Mouse (Mus musculus): ENCODE data around the gene Hspa5.

Hspa5 gene

DNA sequence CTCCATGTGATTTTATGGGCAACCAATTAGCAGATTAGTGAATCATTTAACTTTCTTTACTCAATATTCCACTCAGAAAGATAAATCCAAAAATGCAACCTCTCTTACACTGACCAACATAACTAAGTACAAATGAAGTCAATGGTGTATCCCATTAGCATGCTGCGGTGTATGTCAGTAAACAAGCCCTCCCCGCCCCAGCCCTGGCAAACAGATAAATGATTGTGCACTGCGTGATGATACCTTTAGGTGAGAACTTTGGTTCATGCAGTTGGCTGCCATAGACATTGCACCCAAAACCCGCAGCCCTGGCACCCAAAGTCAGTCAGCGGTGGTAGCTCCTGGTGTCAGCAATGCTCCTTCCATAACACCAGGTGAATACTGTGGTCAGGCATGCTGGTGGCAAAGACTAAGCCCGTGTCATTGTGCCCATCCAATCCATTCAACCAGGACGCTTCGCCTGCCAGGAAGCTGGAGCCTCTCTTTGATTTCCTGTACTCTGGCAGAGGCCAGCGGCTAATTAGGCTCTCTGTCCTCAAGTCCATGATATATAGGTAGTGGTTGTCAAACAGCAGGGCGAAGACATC lies 33.7 kb downstream of the Hspa5 start:
- DNase-seq (ENCODE audit: low read depth, low spot score) = no peak

DNA sequence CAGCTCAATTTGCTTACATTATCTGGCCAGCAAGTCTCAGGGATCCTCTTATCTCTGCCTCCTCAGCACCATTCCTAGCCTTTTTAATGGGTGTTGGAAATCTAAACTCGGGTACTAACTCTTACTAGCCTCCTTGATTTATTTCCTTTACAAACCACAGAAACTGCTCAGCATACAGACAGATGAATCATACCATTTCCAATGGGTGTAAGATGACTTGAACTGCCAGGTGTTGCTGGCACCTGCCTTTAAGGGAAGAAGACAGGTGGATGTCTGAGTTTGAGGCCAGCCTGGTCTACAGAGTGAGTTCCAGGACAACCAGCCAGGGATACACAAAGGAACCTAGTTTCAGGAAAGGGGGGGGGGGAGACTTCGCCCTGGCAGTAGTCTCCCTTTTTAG lies 36.3 kb downstream of the Hspa5 start:
- no peak for DNase-seq (ENCODE audit: low read depth, low spot score)

DNA sequence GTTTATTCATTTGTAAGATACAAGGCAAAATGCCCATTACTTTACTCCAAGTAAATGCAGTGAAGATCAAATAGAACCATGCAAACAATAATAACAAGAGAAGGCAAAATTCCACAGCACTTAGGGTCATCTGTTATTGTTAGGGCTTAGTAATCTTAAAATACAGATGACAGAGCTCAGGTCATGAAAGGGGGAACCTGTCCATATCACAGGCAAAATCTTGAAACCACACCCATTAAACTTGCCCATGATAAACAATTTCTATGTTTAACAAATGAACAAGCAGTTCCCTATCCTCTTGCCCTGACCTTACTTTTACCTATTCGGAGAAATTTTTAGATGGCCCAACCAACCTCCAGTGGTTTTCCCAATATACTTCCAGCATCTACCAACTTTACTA lies 37.8 kb downstream of the Hspa5 start:
- DNase-seq (ENCODE audit: low read depth, low spot score) = no peak

DNA sequence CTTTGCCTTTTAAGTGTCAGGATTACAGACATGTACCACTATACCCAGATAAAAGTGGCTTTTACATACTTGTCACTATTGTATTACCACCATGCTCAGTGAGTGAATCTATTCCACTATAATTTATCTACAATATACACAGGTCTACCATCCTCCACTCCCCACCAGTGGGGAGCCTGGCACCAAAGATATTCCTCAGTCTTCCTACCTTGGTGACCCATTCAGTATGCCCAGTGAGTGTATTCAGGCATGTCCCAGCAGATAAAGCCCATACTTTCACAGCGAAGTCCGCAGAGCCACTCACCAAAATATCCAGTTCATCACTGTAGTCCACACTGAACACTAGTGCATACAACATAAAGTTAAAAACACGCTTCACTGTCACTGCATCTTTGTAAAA lies 39.0 kb downstream of the Hspa5 start:
- DNase-seq (ENCODE audit: low read depth, low spot score) = no peak

DNA sequence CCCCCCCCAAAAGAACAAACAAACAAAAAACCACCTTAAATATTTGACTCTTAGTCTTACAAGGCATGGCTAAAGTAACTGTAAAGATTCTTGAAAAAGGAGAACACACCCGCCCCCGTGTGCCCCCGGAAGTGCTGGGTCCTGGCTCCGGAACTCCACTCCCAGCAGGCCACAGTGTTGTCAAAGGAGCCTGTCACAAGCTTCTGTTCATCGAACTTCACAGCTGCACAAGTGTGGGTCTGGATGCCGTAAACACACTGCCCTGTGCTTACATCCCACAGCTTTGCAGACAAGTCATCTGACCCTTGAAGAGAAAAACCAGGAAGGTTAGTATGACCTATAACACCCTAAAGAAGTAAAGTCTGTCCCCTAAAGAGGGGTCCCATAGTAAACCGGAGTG lies 40.9 kb downstream of the Hspa5 start:
- no peak for DNase-seq (ENCODE audit: low read depth, low spot score)

DNA sequence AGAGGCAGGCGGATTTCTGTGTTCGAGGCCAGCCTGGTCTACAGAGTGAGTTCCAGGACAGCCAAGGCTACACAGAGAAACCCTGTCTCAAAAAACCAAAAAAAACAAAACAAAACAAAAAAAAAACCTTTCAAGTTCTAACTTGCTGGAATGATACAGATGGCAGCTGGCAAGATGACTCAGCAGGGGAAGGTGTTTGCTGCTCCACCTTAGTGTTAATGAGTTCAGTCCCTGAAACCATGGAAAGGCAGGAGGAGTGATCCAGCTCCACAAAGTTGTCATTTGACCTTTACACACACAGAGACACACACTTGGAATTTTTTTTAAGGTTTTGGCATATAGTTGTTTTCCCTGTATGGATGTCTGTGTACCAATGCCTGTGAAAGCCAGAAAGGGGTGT lies 44.1 kb downstream of the Hspa5 start:
- DNase-seq (ENCODE audit: low read depth, low spot score) = peak; percentile 29

DNA sequence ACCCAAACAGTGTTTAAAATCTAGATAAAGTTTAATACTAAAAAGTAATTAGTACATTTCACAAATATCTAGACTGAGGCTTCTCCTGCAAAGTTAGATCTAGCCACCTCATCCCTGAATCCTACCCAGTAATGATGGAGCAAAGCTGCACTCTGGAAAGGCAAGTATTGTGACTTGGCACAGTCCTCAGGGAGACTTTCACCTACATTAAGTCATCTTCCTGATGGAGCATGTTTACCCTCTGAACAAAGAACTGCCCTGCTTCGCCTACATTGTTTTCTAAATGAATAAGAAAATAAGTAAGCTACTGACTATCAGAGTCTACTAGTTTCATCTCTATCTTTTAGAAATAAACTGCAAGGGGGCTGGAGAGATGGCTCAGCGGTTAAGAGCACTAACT lies 46.7 kb downstream of the Hspa5 start:
- no peak for DNase-seq (ENCODE audit: low read depth, low spot score)

DNA sequence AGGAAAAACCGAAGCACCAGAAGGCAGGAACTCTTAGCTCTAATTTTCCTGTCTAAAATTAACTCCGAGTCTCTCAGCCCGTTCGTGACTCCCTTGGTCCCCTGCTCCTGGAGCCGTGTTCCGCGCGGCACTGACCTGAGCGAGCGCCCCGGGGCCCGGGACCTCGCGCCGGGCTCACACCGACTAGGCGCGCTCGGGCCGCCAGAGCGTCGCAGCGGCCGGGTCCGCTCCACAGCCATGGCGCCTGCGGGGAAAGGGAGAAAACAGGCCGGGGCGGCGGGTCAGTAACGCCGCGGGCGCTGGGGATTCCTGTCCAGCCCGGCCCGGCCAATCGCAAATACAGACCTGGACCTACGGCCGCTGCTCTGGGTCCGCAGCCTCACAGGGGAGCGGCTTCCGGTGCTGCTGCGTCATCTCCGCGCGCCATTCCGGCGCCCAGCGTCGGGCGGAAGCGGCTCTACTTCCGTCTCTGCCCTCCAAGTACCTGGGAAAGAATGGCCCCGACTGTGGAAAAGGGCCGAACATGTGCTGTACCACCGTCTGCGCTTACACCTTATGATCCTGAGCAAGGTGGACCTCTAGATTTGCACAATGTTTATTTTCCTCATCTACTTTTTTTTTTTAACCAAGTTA lies 54.2 kb downstream of the Hspa5 start, which contains the start of gene Fbxw2:
TSS of gene Fbxw2 (minus strand) at position 485 of the 633 bp plus-strand sequence.
- DNase-seq (ENCODE audit: low read depth, low spot score) = peak; percentile 92

DNA sequence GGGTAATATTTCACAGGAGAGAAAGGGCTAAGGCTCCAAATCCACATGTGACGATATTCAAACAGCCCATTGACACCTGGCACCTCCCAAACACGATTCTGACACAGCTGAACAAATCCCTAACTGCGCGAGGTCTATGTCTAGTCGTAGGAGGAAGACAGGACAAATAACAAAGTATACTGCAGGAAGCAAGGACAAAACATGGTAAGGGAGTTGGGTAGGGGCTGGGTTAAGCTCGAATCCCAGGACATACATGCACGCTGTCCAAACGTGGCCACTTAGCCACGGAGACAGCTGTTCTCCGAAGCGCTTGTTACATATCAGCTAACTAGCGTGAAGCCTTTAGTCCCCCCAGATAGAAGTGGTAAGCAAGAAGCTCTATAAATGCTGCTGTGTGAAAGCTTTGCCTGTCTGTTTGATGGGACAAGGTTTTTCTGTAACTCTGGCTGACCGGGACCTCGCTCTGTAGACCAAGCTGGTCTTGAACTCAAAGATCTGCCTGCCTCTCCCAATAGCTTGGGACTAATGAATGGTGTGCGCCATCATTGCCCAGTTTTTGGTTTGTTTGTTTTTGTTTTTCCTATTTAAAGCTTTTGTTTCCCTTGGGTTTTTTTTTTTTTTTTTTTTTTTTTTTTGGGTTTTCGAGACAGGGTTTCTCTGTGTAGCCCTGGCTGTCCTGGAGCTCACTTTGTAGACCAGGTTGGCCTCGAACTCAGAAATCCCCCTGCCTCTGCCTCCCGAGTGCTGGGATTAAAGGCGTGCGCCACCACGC lies 54.9 kb downstream of the Hspa5 start:
- peak; percentile 25 for DNase-seq (ENCODE audit: low read depth, low spot score)

All from ES-CJ7 (cell line).